Mouse (Mus musculus): Measurements from ENCODE around the gene Mfsd14a.

Gene Mfsd14a

DNA sequence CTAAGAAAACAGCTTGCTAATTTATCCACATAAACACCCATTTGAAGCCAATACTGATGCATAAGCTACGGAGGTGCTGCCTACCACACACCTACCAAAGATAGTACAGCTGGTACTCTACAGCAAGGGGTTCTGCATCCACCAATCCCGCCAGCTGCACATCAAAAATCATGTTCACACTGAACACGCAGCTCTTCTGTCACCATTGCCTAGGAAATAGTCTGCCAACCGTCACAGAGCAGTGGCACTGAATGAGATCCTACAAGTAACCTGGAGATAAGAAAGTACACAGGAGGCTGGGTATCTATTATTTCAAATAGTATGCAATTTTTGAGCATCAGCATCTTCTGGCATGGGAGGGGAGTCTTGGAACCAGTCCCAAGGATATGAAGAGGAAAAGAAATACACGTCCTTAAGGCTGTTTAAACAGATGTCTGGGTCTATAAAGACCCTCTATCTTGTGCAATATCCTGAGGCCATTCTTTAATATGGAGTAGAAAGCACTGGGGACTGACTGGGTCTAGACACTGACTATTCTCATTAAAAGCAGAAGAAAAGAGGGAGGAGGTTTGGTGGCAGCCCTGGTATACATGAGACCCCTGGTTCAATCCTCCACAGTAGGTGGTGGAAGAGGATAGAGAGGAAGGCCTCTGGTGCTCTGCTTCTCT, 9.1 kb downstream of the Mfsd14a start:
- WGBS: 34% methylated on average over 5 of the region's 5 CpGs

- 25% methylated on average over 3 of the region's 3 CpGs for WGBS
Observed at GRCm38 (mm10) chr3:116652033-116652446, 10.4 kb downstream of the Mfsd14a start.

DNA sequence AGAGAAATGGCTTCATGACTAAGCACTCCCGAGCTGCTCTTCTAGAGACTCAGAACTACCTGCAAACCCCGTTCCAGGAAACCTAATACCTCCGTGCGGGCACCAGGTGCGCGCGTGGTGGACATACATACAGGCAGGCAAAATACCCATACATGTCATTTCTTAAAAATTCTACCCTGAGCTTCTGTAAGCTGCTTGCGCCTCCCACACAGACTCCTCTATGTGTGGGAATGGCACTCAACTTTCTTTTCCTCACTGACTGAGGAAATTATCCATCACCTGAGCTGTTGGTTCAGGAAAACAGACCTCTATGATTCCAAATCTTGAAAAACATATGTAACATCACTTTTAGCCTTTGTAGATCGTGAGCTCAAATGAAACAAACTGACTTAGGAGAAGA, 11.8 kb downstream of the Mfsd14a start:
- WGBS: 68% methylated on average over 9 of the region's 9 CpGs

DNA sequence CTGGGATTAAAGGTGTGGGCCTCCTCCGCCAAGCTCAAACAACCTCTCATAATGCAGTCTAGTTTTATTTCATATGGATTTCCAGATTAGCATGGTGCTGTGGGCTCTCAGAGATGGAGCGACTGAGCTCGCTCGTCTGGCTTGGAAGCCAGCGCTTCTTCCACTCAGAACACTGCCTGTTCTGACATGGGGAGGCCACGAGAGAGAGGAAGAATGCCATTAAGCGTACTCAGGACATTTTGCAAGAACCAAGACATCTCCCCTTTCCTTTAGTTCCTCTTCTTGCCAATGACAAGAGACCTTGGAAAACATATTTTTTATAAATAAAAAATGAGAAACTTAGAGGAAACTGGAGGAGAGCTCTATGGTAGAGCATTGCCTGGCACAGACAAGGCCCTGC, 13.7 kb downstream of the Mfsd14a start:
- WGBS: 86% methylated on average over 7 of the region's 7 CpGs

DNA sequence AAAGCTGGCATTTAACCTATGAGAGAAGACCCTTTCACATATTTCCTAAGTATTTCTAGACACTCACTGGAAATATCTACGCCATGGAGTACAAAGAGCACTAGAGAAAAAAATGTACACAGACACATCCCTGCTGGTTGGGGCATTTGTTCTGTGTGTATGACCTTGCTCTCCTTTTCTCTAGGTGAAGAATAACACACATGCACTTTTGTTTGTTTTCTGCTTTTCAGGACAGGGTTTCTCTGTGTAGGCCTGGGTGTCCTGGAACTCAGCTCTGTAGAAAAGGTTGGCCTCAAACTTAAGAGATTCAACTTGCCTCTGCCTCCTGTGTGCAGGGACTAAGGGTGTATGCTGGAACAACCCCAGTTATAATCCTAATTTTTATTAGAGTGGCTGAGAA, 16.1 kb downstream of the Mfsd14a start:
- 91% methylated on average over 1 of the region's 1 CpGs for WGBS

GRCm38 (mm10) chr3:116642373-116642772, 20.1 kb downstream of the Mfsd14a start:
- WGBS: 92% methylated on average over 2 of the region's 2 CpGs

- WGBS: 87% methylated on average over 6 of the region's 6 CpGs
Observed at GRCm38 (mm10) chr3:116641811-116642371, 20.6 kb downstream of the Mfsd14a start.

DNA sequence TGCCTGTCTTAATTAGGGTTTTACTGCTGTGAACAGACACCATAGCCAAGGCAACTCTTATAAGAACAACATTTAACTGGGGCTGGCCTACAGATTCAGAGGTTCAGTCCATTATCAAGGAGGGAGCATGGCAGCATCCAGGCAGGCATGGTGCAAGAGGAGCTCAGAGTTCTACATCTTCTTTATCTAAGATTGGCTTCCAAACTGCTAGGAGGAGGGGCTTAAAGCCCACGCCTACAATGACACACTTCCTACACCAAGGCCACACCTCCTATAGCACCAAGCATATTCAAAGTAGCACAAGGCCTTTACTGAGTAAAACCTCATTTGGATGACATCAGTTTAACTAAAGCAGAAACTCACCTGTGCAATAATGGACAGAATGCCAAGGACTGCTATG, 22.5 kb downstream of the Mfsd14a start:
- WGBS: 91% methylated on average over 1 of the region's 1 CpGs

- WGBS: 85% methylated on average over 7 of the region's 7 CpGs
Observed at GRCm38 (mm10) chr3:116638572-116638971, 23.9 kb downstream of the Mfsd14a start.

DNA sequence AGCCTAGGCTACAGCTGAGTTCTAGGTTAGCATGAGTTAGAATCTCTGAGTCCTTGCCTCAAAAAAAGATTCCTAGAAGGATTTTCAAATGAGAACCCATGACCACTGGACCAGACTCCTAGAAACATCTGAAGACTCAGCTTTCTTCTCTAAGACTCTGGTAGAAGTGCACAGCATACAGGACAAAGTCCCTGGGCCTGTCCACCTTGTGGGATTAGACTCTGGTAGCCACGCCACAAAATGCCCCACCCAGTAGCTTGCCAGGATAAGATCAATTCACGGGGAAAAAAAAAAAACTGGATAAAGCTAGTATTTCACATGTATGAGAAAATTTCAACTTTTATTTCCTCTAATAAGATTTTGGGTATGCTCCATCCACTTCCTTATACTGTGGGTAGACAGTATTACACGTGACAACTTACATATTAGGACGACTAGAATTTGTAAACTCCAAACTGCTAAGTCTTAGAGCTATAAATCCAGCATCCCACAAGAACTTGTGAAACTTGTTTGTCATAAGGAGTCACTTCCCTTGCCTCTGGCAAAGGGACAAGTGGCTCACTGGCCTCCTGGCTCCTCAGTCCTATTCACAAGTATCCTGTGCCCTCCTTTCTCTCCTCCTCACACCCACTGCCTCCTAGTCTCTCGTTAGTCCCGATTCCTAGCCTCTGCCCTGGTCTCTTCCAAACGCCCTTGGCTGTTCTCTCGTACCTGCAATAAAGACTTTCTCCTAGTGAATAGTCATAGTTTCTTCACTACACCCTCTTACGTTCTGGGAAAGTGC, 24.6 kb downstream of the Mfsd14a start:
- WGBS: 79% methylated on average over 9 of the region's 9 CpGs

- WGBS: 50% methylated on average over 5 of the region's 5 CpGs
Observed at GRCm38 (mm10) chr3:116635799-116636198, 26.7 kb downstream of the Mfsd14a start.

GRCm38 (mm10) chr3:116634853-116635252, 27.6 kb downstream of the Mfsd14a start:
- 96% methylated on average over 8 of the region's 8 CpGs for WGBS

- 71% methylated on average over 3 of the region's 3 CpGs for WGBS
Observed at GRCm38 (mm10) chr3:116634091-116634490, 28.4 kb downstream of the Mfsd14a start.

DNA sequence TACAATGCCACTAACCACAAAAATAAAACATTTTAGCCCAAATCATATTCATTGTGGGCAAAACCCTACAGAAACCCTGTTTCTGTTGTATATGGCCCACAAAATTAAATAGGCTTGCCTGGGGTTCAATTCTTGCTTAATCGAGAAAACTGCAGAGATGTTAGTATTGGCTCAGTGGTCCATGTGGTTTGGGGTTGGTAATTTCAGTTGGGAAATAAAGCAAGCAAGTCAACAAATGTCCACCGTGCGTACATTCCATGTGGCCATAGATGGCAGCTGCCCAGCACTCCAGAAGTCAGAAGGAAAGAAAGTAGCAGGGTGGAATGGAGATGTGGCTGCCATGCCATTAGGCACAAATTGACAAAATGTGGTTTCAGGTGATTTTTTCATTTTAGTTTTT, 29.5 kb downstream of the Mfsd14a start:
- WGBS: 83% methylated on average over 3 of the region's 3 CpGs

- 42% methylated on average over 1 of the region's 1 CpGs for WGBS
Observed at GRCm38 (mm10) chr3:116631459-116631858, 31.0 kb downstream of the Mfsd14a start.

DNA sequence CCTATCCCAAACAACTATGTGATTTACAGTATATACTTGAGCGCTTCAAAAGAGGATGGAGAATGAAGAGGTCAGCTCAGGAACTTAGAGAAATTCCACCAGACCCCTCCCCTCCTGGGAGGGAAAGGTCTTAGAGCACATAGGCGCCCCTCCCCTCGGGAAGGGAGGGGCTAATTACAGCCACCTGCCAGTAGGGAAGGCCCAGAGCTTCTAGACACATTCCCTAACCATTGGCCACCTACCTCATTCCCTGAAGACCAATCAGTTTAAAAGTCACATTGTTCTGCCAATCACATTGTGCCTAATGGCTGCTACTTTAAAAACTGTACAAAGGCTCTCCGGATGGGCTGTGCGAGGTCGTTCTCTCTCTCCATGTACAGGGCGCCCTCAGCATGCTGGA, 39.8 kb downstream of the Mfsd14a start:
- 94% methylated on average over 7 of the region's 7 CpGs for WGBS

GRCm38 (mm10) chr3:116620636-116621370, 41.7 kb downstream of the Mfsd14a start:
- 70% methylated on average over 7 of the region's 7 CpGs for WGBS

DNA sequence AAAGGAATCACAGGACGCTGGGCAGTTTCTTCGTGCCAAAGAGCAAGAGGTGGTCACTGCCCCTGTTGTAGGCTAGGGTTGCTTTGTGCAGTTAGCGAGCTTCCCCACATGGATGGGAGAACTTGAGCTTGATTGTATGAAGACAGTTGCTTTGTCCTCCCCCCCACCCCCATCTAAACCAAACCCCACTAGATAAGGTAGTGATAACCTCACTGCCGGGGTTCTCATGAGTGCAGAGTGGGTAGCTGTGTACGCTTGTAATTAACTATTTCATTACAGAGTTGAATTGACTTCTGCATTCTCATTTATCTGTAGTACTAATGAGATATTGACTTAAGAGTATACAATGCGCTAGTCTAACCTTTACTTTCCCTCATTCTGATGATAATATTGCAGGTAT, 43.6 kb downstream of the Mfsd14a start:
- WGBS: 71% methylated on average over 6 of the region's 6 CpGs

DNA sequence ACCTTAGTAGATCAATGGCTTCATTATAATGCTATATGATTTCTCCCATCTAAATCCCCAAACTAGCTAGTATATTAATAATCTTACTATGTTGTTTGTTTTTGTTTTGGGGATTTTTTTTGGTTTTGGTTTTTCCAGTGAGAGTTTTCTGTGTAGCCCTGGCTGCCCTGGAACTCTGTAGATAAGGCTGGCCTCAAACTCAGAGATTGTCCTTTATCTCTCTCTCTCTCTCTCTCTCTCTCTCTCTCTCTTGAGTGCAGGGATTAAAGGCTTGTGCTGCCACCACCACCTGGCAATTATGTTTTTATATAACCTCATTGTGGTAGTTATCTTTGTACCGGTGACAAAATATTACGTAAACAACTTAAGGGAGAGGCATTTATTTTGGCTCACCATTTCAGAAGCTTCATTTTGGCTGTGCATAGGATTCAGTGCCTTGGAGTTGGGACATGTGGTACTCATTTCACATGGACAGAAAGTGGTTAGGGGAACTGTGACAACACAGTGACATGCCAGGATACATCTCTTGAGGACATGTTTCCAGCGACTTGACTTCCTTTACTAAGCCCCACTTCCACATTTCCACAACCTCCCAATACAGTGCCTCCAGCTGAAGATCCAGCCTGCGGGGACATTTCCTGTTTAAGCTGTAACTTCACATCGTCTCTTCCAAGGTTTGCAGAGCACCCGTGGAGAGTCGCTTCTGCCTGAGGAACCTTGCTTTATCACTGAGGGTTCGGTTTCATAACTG, 47.0 kb downstream of the Mfsd14a start:
- 81% methylated on average over 8 of the region's 8 CpGs for WGBS

- WGBS: 50% methylated on average over 10 of the region's 10 CpGs
Observed at GRCm38 (mm10) chr3:116614295-116614892, 48.1 kb downstream of the Mfsd14a start, which contains the start of gene Trmt13. Gene Trmt13 (minus strand): TSS chr3:116614587.

- WGBS: 60% methylated on average over 9 of the region's 9 CpGs
Observed at GRCm38 (mm10) chr3:116604570-116604969, 57.9 kb downstream of the Mfsd14a start.

Data from cerebral cortex, adult 2 months (tissue).